Mouse (Mus musculus): ENCODE data around the gene Dnajb14.

GRCm38 (mm10) chr3:137935570-137936525, 68.4 kb downstream of the Dnajb14 start:
- TF ChIP-seq CTCF (IDR thresholded peaks at IDR 0.05; ENCODE audit: extremely low read depth, insufficient read depth, insufficient read length, insufficient replicate concordance) (no peak), POLR2A (IDR thresholded peaks at IDR 0.05; ENCODE audit: low read depth, low read length) (no peak)
